Mouse (Mus musculus) inflammation-experienced regulatory T-cells (primary cell): ENCODE results near the gene Htr3a. TPM values are rescaled to one million over a fixed set of nuclear protein-coding genes. Genes with fewer than 3 reads are reported as not detected.

ENCODE experiments used
- polyA plus RNA-seq, 2 experiments: library from polyadenylated mRNA; unstranded; fragments of 100-300 nt; shearing (Covaris generic); gene quantifications; one replicate each; pipeline ENCODE4 v1.2.1; 2017

The Htr3a gene
- polyA plus RNA-seq, result under 1 TPM in 1 of 2 experiments, not detected in 1; 0.33 TPM

GRCm38 (mm10) chr9:48910885-48911537 lies at the start of gene Htr3a:
Htr3a (minus strand) TSS chr9:48911099.

Other genes starting within 250 kb of the Htr3a start
- gene Zbtb16, start 74.9 kb downstream of the Htr3a start, polyA plus RNA-seq, result 1 to 10 TPM in 1 of 2 experiments, under 1 TPM in 1; 0.08 to 1.2 TPM
- gene Htr3b, start 53.9 kb upstream of the Htr3a start, polyA plus RNA-seq, result under 1 TPM in 1 of 2 experiments, not detected in 1; 0.15 TPM
- 10 to 100 TPM; 31.8 to 43.0 TPM for gene Usp28, start 74.3 kb upstream of the Htr3a start, polyA plus RNA-seq
- gene Zw10, start 144.5 kb upstream of the Htr3a start, polyA plus RNA-seq, result 10 to 100 TPM; 47.6 to 50.7 TPM
- under 1 TPM in 1 of 2 experiments, not detected in 1; 0.56 TPM for gene Tmprss5, start 170.2 kb upstream of the Htr3a start, polyA plus RNA-seq